Mouse (Mus musculus): ENCODE results near the gene Rbl2.

Rbl2 gene

GRCm38 (mm10) chr8:91069834-91070233 is at the start of gene Rbl2:
Gene Rbl2 (plus strand): TSS chr8:91070057.
- DNase-seq (ENCODE audit: extremely low spot score, low read depth, low spot score), result peak; percentile 79

GRCm38 (mm10) chr8:91034417-91034816 is 35.4 kb upstream of the Rbl2 start:
- no peak for DNase-seq (ENCODE audit: extremely low spot score, low read depth, low spot score)

GRCm38 (mm10) chr8:91036905-91037304 is 33.0 kb upstream of the Rbl2 start:
- DNase-seq (ENCODE audit: extremely low spot score, low read depth, low spot score), result no peak

GRCm38 (mm10) chr8:91038637-91039036 is 31.2 kb upstream of the Rbl2 start:
- DNase-seq (ENCODE audit: extremely low spot score, low read depth, low spot score), result no peak

- no peak for DNase-seq (ENCODE audit: extremely low spot score, low read depth, low spot score)
Observed at GRCm38 (mm10) chr8:91046370-91046769, 23.5 kb upstream of the Rbl2 start.

- no peak for DNase-seq (ENCODE audit: extremely low spot score, low read depth, low spot score)
Observed at GRCm38 (mm10) chr8:91051037-91051436, 18.8 kb upstream of the Rbl2 start.

GRCm38 (mm10) chr8:91054418-91054817 is 15.4 kb upstream of the Rbl2 start:
- DNase-seq (ENCODE audit: extremely low spot score, low read depth, low spot score), result no peak

- DNase-seq (ENCODE audit: extremely low spot score, low read depth, low spot score), result no peak
Observed at GRCm38 (mm10) chr8:91056848-91057247, 13.0 kb upstream of the Rbl2 start.

- no peak for DNase-seq (ENCODE audit: extremely low spot score, low read depth, low spot score)
Observed at GRCm38 (mm10) chr8:91059086-91059578, 10.7 kb upstream of the Rbl2 start.

- DNase-seq (ENCODE audit: extremely low spot score, low read depth, low spot score), result no peak
Observed at GRCm38 (mm10) chr8:91059884-91060510, 9.9 kb upstream of the Rbl2 start.

- DNase-seq (ENCODE audit: extremely low spot score, low read depth, low spot score), result no peak
Observed at GRCm38 (mm10) chr8:91060555-91061471, 9.0 kb upstream of the Rbl2 start.

- no peak for DNase-seq (ENCODE audit: extremely low spot score, low read depth, low spot score)
Observed at GRCm38 (mm10) chr8:91065179-91065578, 4.7 kb upstream of the Rbl2 start.

GRCm38 (mm10) chr8:91069407-91069806 is 450 bp upstream of the Rbl2 start:
- DNase-seq (ENCODE audit: extremely low spot score, low read depth, low spot score), result no peak

GRCm38 (mm10) chr8:91070275-91070859 is 510 bp downstream of the Rbl2 start:
- peak; percentile 18 for DNase-seq (ENCODE audit: extremely low spot score, low read depth, low spot score)

GRCm38 (mm10) chr8:91077077-91077867 is 7.4 kb downstream of the Rbl2 start:
- DNase-seq (ENCODE audit: extremely low spot score, low read depth, low spot score), result no peak

- no peak for DNase-seq (ENCODE audit: extremely low spot score, low read depth, low spot score)
Observed at GRCm38 (mm10) chr8:91079678-91080077, 9.8 kb downstream of the Rbl2 start.

GRCm38 (mm10) chr8:91081911-91082310 is 12.1 kb downstream of the Rbl2 start:
- no peak for DNase-seq (ENCODE audit: extremely low spot score, low read depth, low spot score)

GRCm38 (mm10) chr8:91082428-91082827 is 12.6 kb downstream of the Rbl2 start:
- no peak for DNase-seq (ENCODE audit: extremely low spot score, low read depth, low spot score)

GRCm38 (mm10) chr8:91088452-91088851 is 18.6 kb downstream of the Rbl2 start:
- no peak for DNase-seq (ENCODE audit: extremely low spot score, low read depth, low spot score)

- no peak for DNase-seq (ENCODE audit: extremely low spot score, low read depth, low spot score)
Observed at GRCm38 (mm10) chr8:91089601-91090000, 19.7 kb downstream of the Rbl2 start.

- no peak for DNase-seq (ENCODE audit: extremely low spot score, low read depth, low spot score)
Observed at GRCm38 (mm10) chr8:91094135-91094534, 24.3 kb downstream of the Rbl2 start.

Measured in hindlimb bud, embryonic 11.5 days (tissue).